Comparison of ENCODE assay signal across 30 mouse cellular contexts in genomic region chr1:152058776-152059175, GRCm38 (mm10). TPM values are rescaled to one million over a fixed set of nuclear protein-coding genes. Genes with fewer than 3 reads are reported as not detected.
DNase-seq lines count a peak whose midpoint lies in the region; ATAC-seq and TF ChIP-seq lines count a peak whose summit lies in the region.
"Had no signal": no experiment of that assay in that cellular context is flagged by ENCODE, and none has a peak within 500 bp of the region (broad histone marks: within the 10 kb centered on the region; RNA-seq: fewer than 3 reads in every experiment).

No protein-coding gene starts in this region.

- no peaks in the 10 kb centered on the region for H3K27me3 ChIP-seq in liver, postnatal 0 days (ENCODE audit: insufficient read depth, low read length)
- H3K27me3 ChIP-seq in liver, embryonic 11.5 days (replicated peaks; ENCODE audit: control insufficient read depth, insufficient read depth, low read length), result no peaks in the 10 kb centered on the region
- no peaks in the 10 kb centered on the region for H3K27me3 ChIP-seq in heart, embryonic 11.5 days (ENCODE audit: control insufficient read depth, insufficient read depth, low read length)
- no peaks in the 10 kb centered on the region for H3K27me3 ChIP-seq in intestine, postnatal 0 days (replicated peaks; ENCODE audit: control insufficient read depth, insufficient read depth, low read length)
- H3K27me3 ChIP-seq: CH12.LX; embryonic facial prominence, embryonic 13.5 days; forebrain, embryonic 13.5 days; heart, embryonic 13.5 days had no signal

- WGBS in liver, postnatal 0 days (ENCODE audit: insufficient replicate concordance), result 78% methylated on average over 3 of the region's 3 CpGs
- WGBS in liver, embryonic 11.5 days, result 71% methylated on average over 3 of the region's 3 CpGs
- 80% methylated on average over 3 of the region's 3 CpGs for WGBS in heart, embryonic 11.5 days (ENCODE audit: insufficient replicate concordance)
- whole genome bisulfite sequencing in intestine, postnatal 0 days, result 72% methylated on average over 3 of the region's 3 CpGs

- H3K9ac ChIP-seq in liver, postnatal 0 days (replicated peaks), result no peak overlapping the region
- H3K9ac ChIP-seq in liver, embryonic 11.5 days (ENCODE audit: low read depth, low read length), result no peak overlapping the region
- no peak overlapping the region for H3K9ac ChIP-seq in heart, embryonic 11.5 days (ENCODE audit: low read depth, low read length)
- no peak overlapping the region for H3K9ac ChIP-seq in intestine, postnatal 0 days (ENCODE audit: low read depth, low read length)
- H3K9ac ChIP-seq: embryonic facial prominence, embryonic 13.5 days; forebrain, embryonic 13.5 days; heart, embryonic 13.5 days; hindbrain, embryonic 14.5 days had no signal

- H3K27ac ChIP-seq in liver, postnatal 0 days (ENCODE audit: low read depth), result no peak overlapping the region
- H3K27ac ChIP-seq in liver, embryonic 11.5 days (ENCODE audit: low read depth, low read length), result no peak overlapping the region
- H3K27ac ChIP-seq in heart, embryonic 11.5 days (ENCODE audit: low read depth, low read length), result no peak overlapping the region
- no peak overlapping the region for H3K27ac ChIP-seq in intestine, postnatal 0 days (ENCODE audit: low read depth, low read length)
- H3K27ac ChIP-seq: embryonic facial prominence, embryonic 10.5 days; embryonic facial prominence, embryonic 13.5 days; forebrain, embryonic 10.5 days; forebrain, embryonic 13.5 days; heart, embryonic 13.5 days; hindbrain, embryonic 14.5 days; hindbrain, postnatal 0 days had no signal

- no peaks in the 10 kb centered on the region for H3K4me1 ChIP-seq in liver, postnatal 0 days (ENCODE audit: insufficient read depth)
- no peaks in the 10 kb centered on the region; the same call in 1 of the 2 replicates for H3K4me1 ChIP-seq in liver, embryonic 11.5 days (replicated peaks; ENCODE audit: control insufficient read depth, insufficient read depth, low read length)
- peaks cover 9% of the 10 kb centered on the region; the same call in 1 of the 2 replicates for H3K4me1 ChIP-seq in heart, embryonic 11.5 days (ENCODE audit: control insufficient read depth, insufficient read depth, low read length)
- H3K4me1 ChIP-seq in intestine, postnatal 0 days (replicated peaks; ENCODE audit: control insufficient read depth, insufficient read depth, low read length), result no peaks in the 10 kb centered on the region

- no peak for TF ChIP-seq CTCF in liver, postnatal 0 days (IDR thresholded peaks at IDR 0.05; ENCODE audit: low read depth)
- no peak for TF ChIP-seq CTCF in intestine, postnatal 0 days (IDR thresholded peaks at IDR 0.05; ENCODE audit: low read depth)

- H3K9me3 ChIP-seq in liver, postnatal 0 days (ENCODE audit: low read length), result no peaks in the 10 kb centered on the region
- H3K9me3 ChIP-seq in liver, embryonic 11.5 days (ENCODE audit: control insufficient read depth, low read length), result no peaks in the 10 kb centered on the region
- no peaks in the 10 kb centered on the region for H3K9me3 ChIP-seq in heart, embryonic 11.5 days (replicated peaks; ENCODE audit: control insufficient read depth, low read length)
- H3K9me3 ChIP-seq in intestine, postnatal 0 days (ENCODE audit: control insufficient read depth), result no peaks in the 10 kb centered on the region
- H3K9me3 ChIP-seq: embryonic facial prominence, embryonic 10.5 days; embryonic facial prominence, embryonic 13.5 days; forebrain, embryonic 10.5 days; forebrain, embryonic 13.5 days; heart, embryonic 13.5 days had no signal

- no peak for DNase-seq in liver, postnatal 0 days
- DNase-seq in liver, embryonic 11.5 days (ENCODE audit: low spot score), result no peak
- DNase-seq in adipocyte (ENCODE audit: low spot score), result peak; percentile 67
- no peak for DNase-seq in left cerebral cortex, adult 18-20 months (ENCODE audit: low spot score in 2 of 2)
- DNase-seq: adrenal gland, adult 8-10 months; adrenal gland, postnatal 25 days; B cell, adult 2 months; cerebellum, adult 11-12 months; cerebellum, adult 8-10 months; cerebellum, postnatal 10 days; cerebellum, postnatal 36 days; embryo, embryonic 11 days; gastrocnemius, postnatal 14 days; heart, adult 18-20 months; heart, postnatal 14 days; heart, postnatal 4 days had no signal

- ATAC-seq in liver, postnatal 0 days, result 0 out of 2 replicates have a peak, but pooled peaks have one; percentile 7
- ATAC-seq in liver, embryonic 11.5 days (replicated peaks; ENCODE audit: low FRiP score), result no peak
- ATAC-seq in megakaryocyte, adult 5-6 weeks (ENCODE audit: poor library complexity, severe bottlenecking), result peak; percentile 54
- ATAC-seq in heart, embryonic 11.5 days (replicated peaks; ENCODE audit: insufficient number of reproducible peaks, low FRiP score, low TSS enrichment), result no peak
- ATAC-seq in intestine, postnatal 0 days, result no peak
- ATAC-seq: forebrain, embryonic 13.5 days; forebrain, embryonic 16.5 days; hindbrain, postnatal 0 days had no signal

- H3K36me3 ChIP-seq in liver, postnatal 0 days (replicated peaks; ENCODE audit: insufficient read depth, low read length), result no peaks in the 10 kb centered on the region
- H3K36me3 ChIP-seq in liver, embryonic 11.5 days (ENCODE audit: control insufficient read depth, insufficient read depth, low read length), result no peaks in the 10 kb centered on the region
- H3K36me3 ChIP-seq in heart, embryonic 11.5 days (ENCODE audit: control insufficient read depth, insufficient read depth, low read length), result no peaks in the 10 kb centered on the region
- peaks cover 5% of the 10 kb centered on the region; the same call in 1 of the 2 replicates for H3K36me3 ChIP-seq in intestine, postnatal 0 days (ENCODE audit: control insufficient read depth, insufficient read depth)
- H3K36me3 ChIP-seq: embryonic facial prominence, embryonic 10.5 days; embryonic facial prominence, embryonic 13.5 days; forebrain, embryonic 10.5 days; G1E had no signal

- no peak overlapping the region for H3K4me3 ChIP-seq in liver, postnatal 0 days (ENCODE audit: low read depth, low read length)
- no peak overlapping the region for H3K4me3 ChIP-seq in liver, embryonic 11.5 days (ENCODE audit: low read depth, low read length)
- H3K4me3 ChIP-seq in heart, embryonic 11.5 days (ENCODE audit: low read depth, low read length), result no peak overlapping the region
- no peak overlapping the region for H3K4me3 ChIP-seq in intestine, postnatal 0 days (ENCODE audit: low read depth, low read length)
- H3K4me3 ChIP-seq: embryonic facial prominence, embryonic 10.5 days; embryonic facial prominence, embryonic 13.5 days; erythroblast, embryonic 14.5 days; forebrain, embryonic 10.5 days; forebrain, embryonic 13.5 days; heart, embryonic 13.5 days had no signal

- TF ChIP-seq EP300 in liver, postnatal 0 days (IDR thresholded peaks at IDR 0.05; ENCODE audit: low read depth), result no peak

- H3K4me2 ChIP-seq in liver, postnatal 0 days (ENCODE audit: low read depth, low read length), result no peak overlapping the region
- no peak overlapping the region for H3K4me2 ChIP-seq in liver, embryonic 11.5 days
- no peak overlapping the region for H3K4me2 ChIP-seq in heart, embryonic 11.5 days
- no peak overlapping the region for H3K4me2 ChIP-seq in intestine, postnatal 0 days (replicated peaks; ENCODE audit: low read depth)
- H3K4me2 ChIP-seq: embryonic facial prominence, embryonic 13.5 days; forebrain, embryonic 13.5 days; heart, embryonic 13.5 days; hindbrain, embryonic 14.5 days had no signal

RNA-seq across cellular contexts. Expression of gene 1700025G04Rik, which starts 31.1 kb away (rescaled TPM):
- 3.0 and 4.0 TPM in 2 replicates for polyA plus RNA-seq in liver, postnatal 0 days (2015; fragmentation: Nextera tagmentation; extraction: Ambion mirVana)
- 8.7 and 8.9 TPM in 2 replicates for polyA plus RNA-seq in liver, embryonic 11.5 days (2014; fragmentation: Nextera tagmentation; extraction: Ambion mirVana)
- 27.8 and 30.1 TPM in 2 replicates for total RNA-seq in megakaryocyte, adult 5-6 weeks (2015)
- 37.2 and 51.1 TPM in 2 replicates for total RNA-seq in megakaryocyte, adult 5-6 weeks (2017)
- 23.3 and 25.0 TPM in 2 replicates for polyA plus RNA-seq in heart, embryonic 11.5 days (2014; fragmentation: Nextera tagmentation; extraction: Ambion mirVana)
- 25.6 and 25.8 TPM in 2 replicates for polyA plus RNA-seq in intestine, postnatal 0 days (2015; fragmentation: Nextera tagmentation; extraction: Ambion mirVana)
- 10 to 100 TPM; 69.7 to 72.8 TPM for total RNA-seq in left cerebral cortex, adult 18-20 months (2021)
- polyA plus RNA-seq: G1E had no signal

Comparison
In these comparisons a context has a peak if more than half of its experiments do, and no peak if none do; other contexts are left out.
1. ATAC-seq: peak in liver, postnatal 0 days (single experiment) and megakaryocyte, adult 5-6 weeks (single experiment); none in liver, embryonic 11.5 days (single experiment), heart, embryonic 11.5 days (single experiment) and intestine, postnatal 0 days (single experiment).